Mouse (Mus musculus) heart, embryonic 13.5 days (tissue): ENCODE data around the gene Ambp. TPM values are rescaled to one million over a fixed set of nuclear protein-coding genes. Genes with fewer than 3 reads are reported as not detected.

Experiments used
- ATAC-seq: fragments of 200-750 bp; cut with Nextera tagmentation; 2 replicates; pipeline ENCODE4 v1.8.0; 2017; ENCODE audit warnings: moderate TSS enrichment; ENCODE audit not compliant: insufficient number of reproducible peaks, low FRiP score, low TSS enrichment; ENCODE audit errors: extremely low read depth
- H3K27ac ChIP-seq: fragments of 300-500 bp; sonication (generic); replicated peaks from 2 replicates; pipeline ENCODE4 v1.5.1; 2015; ENCODE audit warnings: moderate library complexity, mild to moderate bottlenecking, inconsistent platforms
- H3K27me3 ChIP-seq: fragments of 300-500 bp; sonication (generic); replicated peaks from 2 replicates; pipeline ENCODE4 v1.6.1; 2015; ENCODE audit warnings: mild to moderate bottlenecking, inconsistent platforms
- H3K36me3 ChIP-seq: fragments of 300-500 bp; sonication (generic); 2 replicates; pipeline ENCODE4 v1.6.1; 2015; ENCODE audit warnings: mild to moderate bottlenecking, inconsistent platforms
- H3K4me1 ChIP-seq: fragments of 300-500 bp; sonication (generic); 2 replicates; pipeline ENCODE4 v1.6.1; 2015; ENCODE audit warnings: inconsistent platforms
- H3K4me2 ChIP-seq: fragments of 300-500 bp; sonication (generic); 2 replicates; pipeline ENCODE4 v1.6.1; 2015; ENCODE audit warnings: inconsistent platforms, mild to moderate bottlenecking, moderate library complexity
- H3K4me3 ChIP-seq: fragments of 300-500 bp; sonication (generic); 2 replicates; pipeline ENCODE4 v1.5.1; 2015; ENCODE audit warnings: moderate library complexity, mild to moderate bottlenecking, inconsistent platforms
- H3K9ac ChIP-seq: fragments of 300-500 bp; sonication (generic); 2 replicates; pipeline ENCODE4 v1.6.1; 2015; ENCODE audit warnings: inconsistent platforms, mild to moderate bottlenecking, moderate library complexity
- H3K9me3 ChIP-seq: fragments of 300-500 bp; sonication (generic); 2 replicates; pipeline ENCODE4 v1.6.1; 2016; ENCODE audit warnings: inconsistent platforms
- WGBS: fragments of 180-500 bp; shearing (Covaris S2); methylation state at CpG from one replicate; pipeline ENCODE4 v1.1.7; 2015; ENCODE audit warnings: mixed read lengths; 5-methylcytosine and 5-hydroxymethylcytosine counted together
- polyA plus RNA-seq: library from polyadenylated mRNA; unstranded; fragments of >200 nt; fragmentation: Nextera tagmentation; extraction: Ambion mirVana; gene quantifications from 2 replicates; pipeline ENCODE4 v1.2.1, GENCODE M21; 2015

Ambp gene
- polyA plus RNA-seq, 1 experiment from 2014 or later: 3.2 TPM

DNA sequence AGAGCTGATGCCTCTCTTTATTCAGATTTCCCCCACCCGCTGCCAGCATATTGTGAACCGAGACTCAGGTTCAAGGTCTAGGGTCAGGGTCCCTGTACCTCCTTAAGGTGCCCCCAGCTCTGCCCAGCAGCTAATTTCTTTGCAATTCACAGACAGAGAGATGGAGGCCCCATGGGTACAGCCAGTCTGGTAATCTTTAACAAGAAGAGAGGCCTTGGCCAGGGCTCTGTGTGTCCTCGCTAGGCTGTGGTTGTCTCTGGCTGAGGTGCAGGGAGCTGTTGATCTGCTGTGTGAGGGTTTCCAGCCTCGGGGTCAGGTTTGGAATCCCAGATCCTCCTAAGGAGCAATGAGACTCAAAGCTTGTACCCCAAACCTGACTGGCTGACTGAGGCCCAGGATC is 11.0 kb upstream of the Ambp start:
- no peaks in the 10 kb centered on the region for H3K4me1 ChIP-seq
- H3K27me3 ChIP-seq: peaks cover 39% of the 10 kb centered on the region
- no peaks in the 10 kb centered on the region for H3K36me3 ChIP-seq
- no peak overlapping the region for H3K4me2 ChIP-seq
- H3K27ac ChIP-seq: no peak overlapping the region
- no peak overlapping the region for H3K4me3 ChIP-seq
- ATAC-seq: no peak
- 81% methylated on average over 4 of the region's 4 CpGs for WGBS
- no peaks in the 10 kb centered on the region for H3K9me3 ChIP-seq
- H3K9ac ChIP-seq: no peak overlapping the region

DNA sequence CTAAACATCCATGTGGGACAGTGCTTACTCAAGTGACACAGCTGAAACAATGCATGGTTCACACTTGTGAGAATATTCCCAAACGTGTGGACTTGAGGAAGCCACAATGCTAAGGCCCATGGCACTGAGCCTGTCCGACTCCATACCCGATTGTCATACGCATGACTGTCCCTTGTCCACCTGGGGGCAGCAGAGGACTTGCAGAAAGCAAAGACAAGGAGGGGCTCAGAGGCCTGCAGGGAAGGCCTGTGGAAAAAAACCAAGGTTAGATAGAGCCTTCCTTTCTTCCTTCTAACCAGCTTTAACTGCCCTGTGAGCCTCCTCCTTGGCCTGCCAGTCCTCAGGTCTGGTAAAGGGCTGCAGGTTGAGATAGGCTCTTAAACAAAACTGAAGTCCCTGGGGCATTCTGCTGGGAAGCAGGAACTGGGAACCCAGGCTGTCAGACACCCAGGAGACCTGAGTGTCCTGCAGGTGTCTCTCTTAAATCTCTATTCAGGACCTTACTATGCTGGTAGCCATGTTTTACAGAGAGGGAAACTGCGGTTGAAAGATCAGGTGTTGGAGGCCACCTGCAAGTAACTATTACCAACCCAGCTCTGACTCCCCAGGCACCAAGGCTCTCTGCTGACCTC is 4.5 kb upstream of the Ambp start:
- no peak overlapping the region for H3K27ac ChIP-seq
- no peak overlapping the region for H3K4me2 ChIP-seq
- H3K27me3 ChIP-seq: no peaks in the 10 kb centered on the region
- WGBS: 21% methylated on average over 5 of the region's 5 CpGs
- no peaks in the 10 kb centered on the region for H3K36me3 ChIP-seq
- H3K4me3 ChIP-seq: no peak overlapping the region
- H3K9me3 ChIP-seq: no peaks in the 10 kb centered on the region
- 0 out of 2 replicates have a peak overlapping the region, but pooled peaks have one; percentile 12 for H3K9ac ChIP-seq
- ATAC-seq: no peak
- H3K4me1 ChIP-seq: no peaks in the 10 kb centered on the region; the same call in 1 of the 2 replicates

GRCm38 (mm10) chr4:63158192-63158591 is 3.6 kb upstream of the Ambp start:
- no peak for ATAC-seq
- Histone ChIP-seq H3K4me3 (no peak overlapping the region), H3K9ac (no peak overlapping the region), H3K4me1 (no peaks in the 10 kb centered on the region; the same call in 1 of the 2 replicates), H3K36me3 (no peaks in the 10 kb centered on the region), H3K9me3 (no peaks in the 10 kb centered on the region), H3K4me2 (no peak overlapping the region), H3K27ac (no peak overlapping the region), H3K27me3 (0 out of 2 replicates have a peak, but pooled peaks cover 3% of the 10 kb centered on the region)
- WGBS: 90% methylated on average over 7 of the region's 7 CpGs

- Histone ChIP-seq H3K27me3 (peaks cover 7% of the 10 kb centered on the region; the same call in 1 of the 2 replicates), H3K4me3 (no peak overlapping the region), H3K9ac (no peak overlapping the region), H3K9me3 (no peaks in the 10 kb centered on the region), H3K36me3 (no peaks in the 10 kb centered on the region), H3K4me2 (no peak overlapping the region), H3K4me1 (no peaks in the 10 kb centered on the region; the same call in 1 of the 2 replicates), H3K27ac (no peak overlapping the region)
- 62% methylated on average over 8 of the region's 8 CpGs for WGBS
- no peak for ATAC-seq
Measured at GRCm38 (mm10) chr4:63156726-63157634, 2.4 kb upstream of the Ambp start.

- Histone ChIP-seq H3K4me2 (no peak overlapping the region), H3K4me1 (no peaks in the 10 kb centered on the region; the same call in 1 of the 2 replicates), H3K4me3 (no peak overlapping the region), H3K27ac (no peak overlapping the region), H3K9me3 (no peaks in the 10 kb centered on the region), H3K9ac (no peak overlapping the region), H3K27me3 (peaks cover 7% of the 10 kb centered on the region; the same call in 1 of the 2 replicates), H3K36me3 (no peaks in the 10 kb centered on the region)
- 60% methylated on average over 2 of the region's 2 CpGs for WGBS
- no peak for ATAC-seq
Measured at GRCm38 (mm10) chr4:63155596-63155995, 997 bp upstream of the Ambp start.

DNA sequence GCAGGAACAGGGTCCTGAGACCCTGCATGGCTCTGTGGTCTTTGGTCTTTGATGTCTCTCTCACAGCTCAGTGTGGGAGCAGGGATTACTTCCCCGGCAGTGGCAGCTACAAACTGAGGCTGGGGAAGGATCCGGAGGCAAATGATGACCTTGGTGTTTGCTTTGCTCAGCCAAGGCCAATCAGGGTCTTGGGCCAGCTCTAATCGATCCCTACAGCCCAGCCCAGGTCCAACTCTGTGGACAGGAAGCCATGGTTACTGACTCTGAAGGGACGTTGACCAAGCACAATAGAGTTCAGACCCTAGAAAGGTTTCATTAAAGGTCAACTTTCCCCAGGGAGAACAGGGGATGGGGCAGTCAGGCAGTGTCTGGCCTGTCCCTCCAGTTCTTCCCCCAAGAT is 571 bp downstream of the Ambp start:
- ATAC-seq: no peak
- Histone ChIP-seq H3K36me3 (no peaks in the 10 kb centered on the region), H3K4me1 (no peaks in the 10 kb centered on the region), H3K9me3 (no peaks in the 10 kb centered on the region), H3K4me2 (no peak overlapping the region), H3K4me3 (no peak overlapping the region), H3K27ac (no peak overlapping the region), H3K9ac (no peak overlapping the region), H3K27me3 (peaks cover 7% of the 10 kb centered on the region; the same call in 1 of the 2 replicates)
- WGBS: 44% methylated on average over 4 of the region's 4 CpGs

- 83% methylated on average over 6 of the region's 6 CpGs for WGBS
- Histone ChIP-seq H3K27me3 (peaks cover 7% of the 10 kb centered on the region; the same call in 1 of the 2 replicates), H3K36me3 (no peaks in the 10 kb centered on the region), H3K4me3 (no peak overlapping the region), H3K4me1 (no peaks in the 10 kb centered on the region), H3K4me2 (no peak overlapping the region), H3K9me3 (peaks cover 11% of the 10 kb centered on the region), H3K9ac (no peak overlapping the region), H3K27ac (no peak overlapping the region)
- ATAC-seq: no peak
Measured at GRCm38 (mm10) chr4:63151127-63151526, 3.5 kb downstream of the Ambp start.

GRCm38 (mm10) chr4:63147268-63147667 is 7.3 kb downstream of the Ambp start:
- H3K9ac ChIP-seq: no peak overlapping the region
- no peak overlapping the region for H3K4me2 ChIP-seq
- H3K4me3 ChIP-seq: no peak overlapping the region
- WGBS: 86% methylated on average over 6 of the region's 6 CpGs
- peaks cover 3% of the 10 kb centered on the region; the same call in 1 of the 2 replicates for H3K27me3 ChIP-seq
- no peak overlapping the region for H3K27ac ChIP-seq
- no peak for ATAC-seq
- H3K4me1 ChIP-seq: no peaks in the 10 kb centered on the region
- H3K9me3 ChIP-seq: peaks cover 11% of the 10 kb centered on the region
- H3K36me3 ChIP-seq: no peaks in the 10 kb centered on the region

DNA sequence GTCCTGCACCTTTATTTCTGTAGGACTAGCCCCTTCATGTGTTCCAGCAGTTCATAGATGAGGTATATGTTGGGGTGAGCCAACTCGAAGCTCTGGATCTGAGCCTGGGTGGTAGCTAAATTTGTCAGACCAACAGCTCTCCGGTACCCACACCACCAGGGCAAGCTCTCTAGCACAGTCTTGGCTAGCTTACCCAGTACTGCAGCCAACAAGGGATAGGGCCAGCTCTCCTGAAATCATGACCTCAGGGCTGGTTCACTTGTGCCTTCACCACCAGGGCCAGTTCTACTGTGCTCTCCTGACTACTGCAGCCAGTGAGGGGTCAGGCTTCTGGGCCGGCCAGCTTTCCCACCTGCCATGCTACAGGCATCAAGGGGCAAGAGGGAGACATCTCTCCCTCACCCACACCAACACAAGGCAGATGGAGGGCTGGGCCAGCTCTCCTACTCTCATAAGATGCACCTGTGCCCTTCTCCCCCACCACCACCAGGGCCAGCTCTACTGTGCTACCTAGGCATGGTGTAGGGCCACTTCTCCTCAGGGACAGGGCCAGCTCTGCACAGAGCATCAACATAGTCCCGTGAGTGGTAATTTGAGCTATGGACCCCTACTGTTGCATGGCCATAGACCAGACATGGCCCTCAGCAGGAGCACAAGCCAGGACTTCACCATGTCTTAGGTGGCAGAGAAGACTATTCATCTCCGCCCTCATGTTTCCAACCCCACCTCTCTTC is 24.5 kb downstream of the Ambp start:
- Histone ChIP-seq H3K4me2 (no peak overlapping the region), H3K9ac (no peak overlapping the region), H3K36me3 (peaks cover 34% of the 10 kb centered on the region), H3K27ac (no peak overlapping the region), H3K27me3 (no peaks in the 10 kb centered on the region), H3K4me1 (no peaks in the 10 kb centered on the region), H3K4me3 (no peak overlapping the region), H3K9me3 (no peaks in the 10 kb centered on the region)
- WGBS: 78% methylated on average over 5 of the region's 5 CpGs
- ATAC-seq: no peak

DNA sequence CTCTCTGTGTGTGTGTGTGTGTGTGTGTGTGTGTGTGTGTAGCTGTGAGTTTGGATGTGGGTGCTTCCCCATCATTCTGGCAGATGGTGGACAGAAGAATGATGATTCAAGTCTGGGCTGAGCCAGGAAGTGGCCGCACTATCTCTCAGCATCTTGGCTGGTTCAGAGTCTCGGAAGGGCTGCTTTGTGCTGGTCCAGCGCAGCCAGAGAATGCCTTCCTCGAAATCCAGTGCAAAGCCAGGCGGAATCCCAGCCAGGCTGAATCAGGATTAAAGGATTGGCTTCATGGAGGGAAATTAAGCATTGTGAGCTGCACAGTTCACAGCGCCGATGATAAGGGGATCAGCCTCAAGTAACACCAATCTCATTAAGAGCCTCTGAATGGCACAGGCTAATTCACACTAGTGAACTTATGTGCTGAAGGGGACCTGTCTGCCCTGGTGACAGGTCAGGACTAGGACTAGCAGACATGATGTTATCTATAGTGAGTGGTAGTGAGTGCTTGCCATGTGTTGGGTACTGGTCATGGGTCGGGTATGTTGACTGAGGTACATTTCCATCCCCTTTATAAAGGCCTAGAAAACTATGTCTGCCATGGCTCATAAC is 29.6 kb downstream of the Ambp start:
- no peak overlapping the region for H3K9ac ChIP-seq
- H3K27me3 ChIP-seq: no peaks in the 10 kb centered on the region
- ATAC-seq: no peak
- no peak overlapping the region for H3K27ac ChIP-seq
- H3K4me2 ChIP-seq: no peak overlapping the region
- H3K36me3 ChIP-seq: peaks cover 41% of the 10 kb centered on the region
- H3K4me3 ChIP-seq: no peak overlapping the region
- WGBS: 68% methylated on average over 8 of the region's 8 CpGs
- no peaks in the 10 kb centered on the region for H3K4me1 ChIP-seq
- H3K9me3 ChIP-seq: 0 out of 2 replicates have a peak, but pooled peaks cover 4% of the 10 kb centered on the region
